Mouse (Mus musculus) cerebellum, postnatal 10 days (tissue): ENCODE results near the gene Rabgef1.

Experiments
- DNase-seq, 2 experiments: peaks; one replicate each; pipeline ENCODE4 v3.0.0; 2021; ENCODE audit warnings: mixed read lengths in 2 of 2

Rabgef1 gene

DNA sequence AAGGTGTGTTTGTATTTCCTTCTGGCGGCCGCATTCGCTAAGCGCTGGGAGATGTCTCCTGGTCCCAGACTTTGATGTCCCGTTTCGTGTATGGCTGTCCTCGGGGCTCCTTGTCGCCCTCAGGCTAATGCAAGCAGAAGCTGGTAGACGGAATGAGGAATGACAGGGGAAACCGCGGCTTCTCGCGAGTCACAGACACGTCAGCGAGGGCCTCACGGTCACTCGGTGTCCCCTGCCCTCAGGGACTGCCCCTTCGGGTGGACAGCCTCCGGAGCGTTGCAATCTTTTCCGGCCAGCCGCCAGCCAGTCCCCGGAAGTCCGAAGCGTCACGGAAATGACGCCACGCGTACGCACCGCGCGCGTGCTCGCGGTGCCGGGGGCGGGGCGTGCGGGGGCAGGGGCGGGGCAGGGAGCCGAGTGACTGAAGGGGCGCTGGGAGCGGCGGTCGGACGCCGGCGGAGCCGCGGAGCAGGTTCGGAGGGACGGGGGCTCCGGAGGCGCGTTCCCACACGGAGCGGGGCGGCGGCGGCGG is at the start of gene Rabgef1:
TSS of gene Rabgef1 (plus strand) at position 376 of the 532 bp plus-strand sequence.
- DNase-seq = peak; percentile 98

DNA sequence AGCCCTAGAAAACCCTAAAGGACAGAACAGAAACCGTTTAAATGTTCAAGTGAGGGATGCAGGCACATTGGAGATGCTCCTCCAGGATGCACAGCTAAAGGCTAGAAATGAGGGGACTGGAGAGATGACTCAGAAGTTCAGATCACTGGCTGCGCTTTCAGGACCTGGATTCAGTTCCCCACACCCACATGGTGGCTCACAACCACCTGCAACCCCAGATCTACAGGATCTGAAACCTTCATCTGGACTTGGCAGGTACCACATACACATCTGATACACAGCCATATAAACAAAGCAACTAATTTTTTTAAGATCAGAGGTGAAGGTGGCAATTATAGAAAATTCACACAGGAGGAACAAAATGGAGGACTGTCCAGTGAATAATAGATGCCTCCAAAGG is 49.2 kb upstream of the Rabgef1 start:
- DNase-seq = no peak

DNA sequence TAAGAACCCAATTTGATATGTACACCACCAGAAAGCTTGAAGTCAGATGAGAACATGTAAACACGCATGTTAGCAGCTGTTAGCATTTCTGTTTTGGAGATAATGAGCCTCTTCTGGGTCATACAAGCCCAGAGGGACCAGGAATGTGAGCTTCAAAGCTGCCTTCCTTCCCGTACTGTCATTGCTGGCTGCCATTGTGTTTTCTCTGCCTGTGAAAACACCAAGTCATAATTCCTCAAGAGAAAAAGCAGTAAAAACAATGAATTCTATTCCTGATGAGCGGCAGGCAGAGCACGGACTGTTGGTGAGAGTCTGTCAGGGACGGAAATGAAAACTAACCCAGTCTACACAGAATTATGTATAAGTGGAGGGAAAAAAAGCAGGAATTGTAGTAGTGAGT is 47.3 kb upstream of the Rabgef1 start:
- no peak for DNase-seq

- no peak for DNase-seq
These were observed 42.7 kb upstream of the Rabgef1 start for GRCm38 (mm10) chr5:130128686-130129523.

- DNase-seq = no peak
These were observed 42.1 kb upstream of the Rabgef1 start for GRCm38 (mm10) chr5:130129524-130129793.

DNA sequence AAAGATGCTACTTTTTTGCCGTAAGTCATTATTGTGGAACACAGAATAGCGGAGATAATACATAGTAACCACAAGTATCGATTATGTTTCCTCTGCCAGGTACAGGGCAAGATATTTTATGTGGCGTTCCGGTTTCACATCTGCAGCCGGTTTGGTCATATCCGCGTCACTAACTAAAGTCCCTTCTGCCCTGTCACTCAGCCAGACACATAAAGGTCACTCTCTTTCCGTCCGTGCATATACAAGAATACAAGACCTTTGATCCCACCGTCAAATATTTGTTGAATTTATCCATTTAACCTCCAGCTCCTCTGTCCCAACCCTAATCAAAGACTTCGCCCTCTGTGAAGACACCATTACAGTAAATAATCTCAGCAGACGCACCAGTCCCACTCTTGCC is 35.0 kb upstream of the Rabgef1 start:
- DNase-seq = no peak

- DNase-seq = peak; percentile 84 to 88
These were observed 32.2 kb upstream of the Rabgef1 start for GRCm38 (mm10) chr5:130139393-130139792.

DNA sequence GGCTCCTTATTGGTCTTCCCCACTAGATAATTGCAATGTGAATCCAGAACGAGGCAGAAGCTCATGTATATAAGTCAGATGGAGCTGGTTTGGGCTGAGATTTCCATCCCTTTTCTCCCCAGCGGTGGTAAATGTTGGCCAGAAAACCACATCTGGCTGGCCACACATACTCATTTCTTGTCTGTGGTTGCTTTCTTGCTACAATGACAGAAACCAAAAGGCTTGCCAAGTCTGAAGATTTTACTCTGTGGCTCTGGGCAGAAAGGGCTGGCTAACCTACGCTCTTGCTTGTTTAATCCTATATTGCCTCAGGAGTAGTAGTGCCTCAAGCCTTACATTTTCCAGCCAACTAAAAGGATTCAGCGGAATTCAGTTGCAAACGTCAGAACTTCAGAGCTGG is 30.5 kb upstream of the Rabgef1 start:
- DNase-seq = no peak

DNA sequence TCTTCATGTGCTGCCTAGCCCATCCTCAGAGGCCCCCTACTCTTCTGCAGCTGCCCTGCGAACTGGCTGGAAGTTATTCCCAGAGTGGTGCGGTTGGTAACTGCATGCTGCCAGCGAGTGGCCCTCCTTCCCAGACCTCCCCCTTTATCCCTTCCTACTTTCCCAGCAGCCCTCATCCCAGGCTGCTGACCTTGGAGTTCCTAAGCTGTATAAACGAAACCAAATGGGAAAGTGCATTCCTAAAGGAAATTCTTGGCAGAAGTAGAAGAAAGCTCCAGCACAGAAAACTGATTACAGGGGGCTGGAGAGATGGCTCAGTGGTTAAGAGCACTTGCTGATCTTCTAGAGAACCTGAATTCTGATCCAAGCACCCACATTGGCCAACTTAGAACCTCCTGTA is 29.6 kb upstream of the Rabgef1 start:
- no peak for DNase-seq

DNA sequence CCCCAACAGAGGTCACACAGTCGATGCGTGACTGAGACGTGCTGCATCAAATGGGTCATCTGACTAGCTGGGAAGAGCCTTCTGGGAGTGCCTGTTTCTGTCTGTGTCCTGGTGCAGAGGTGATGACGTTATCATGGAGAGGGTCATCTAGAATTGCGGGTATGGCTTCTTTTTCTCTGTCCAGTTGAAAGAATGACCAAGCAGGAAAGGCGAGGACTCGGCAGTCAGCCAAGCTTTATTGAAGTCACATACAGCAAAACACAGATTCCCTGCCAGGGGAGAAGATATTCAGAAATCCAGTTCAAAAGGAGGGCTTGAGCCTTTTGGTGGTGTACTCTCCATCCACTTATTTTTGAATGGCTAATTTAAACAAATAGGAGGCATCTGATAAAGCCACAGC is 28.5 kb upstream of the Rabgef1 start:
- DNase-seq = peak in 1 of 2 experiments; percentile 24

DNA sequence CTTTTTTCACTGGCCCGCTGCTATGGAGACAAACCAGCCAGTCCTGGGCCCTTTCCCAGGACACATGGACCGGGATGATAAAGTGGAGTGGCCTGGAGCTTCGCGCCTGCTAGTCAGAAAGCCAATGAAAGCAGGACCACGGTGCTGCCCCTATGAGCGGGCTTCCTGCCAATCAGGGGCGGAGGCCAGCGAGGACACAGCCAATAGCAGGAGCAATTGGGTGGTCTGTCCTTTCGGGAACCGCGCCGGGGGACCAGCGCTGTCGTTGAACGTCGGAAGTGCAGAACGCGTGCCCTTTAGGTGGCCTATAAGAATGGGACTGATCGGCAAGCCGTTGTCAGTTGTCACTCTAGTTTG is 27.6 kb upstream of the Rabgef1 start:
- peak; percentile 95 to 96 for DNase-seq

- peak; percentile 97 to 98 for DNase-seq
These were observed 27.0 kb upstream of the Rabgef1 start, which contains the start of gene Kctd7 for GRCm38 (mm10) chr5:130144334-130145312. TSS of gene Kctd7 (plus strand) at chr5:130144861.

DNA sequence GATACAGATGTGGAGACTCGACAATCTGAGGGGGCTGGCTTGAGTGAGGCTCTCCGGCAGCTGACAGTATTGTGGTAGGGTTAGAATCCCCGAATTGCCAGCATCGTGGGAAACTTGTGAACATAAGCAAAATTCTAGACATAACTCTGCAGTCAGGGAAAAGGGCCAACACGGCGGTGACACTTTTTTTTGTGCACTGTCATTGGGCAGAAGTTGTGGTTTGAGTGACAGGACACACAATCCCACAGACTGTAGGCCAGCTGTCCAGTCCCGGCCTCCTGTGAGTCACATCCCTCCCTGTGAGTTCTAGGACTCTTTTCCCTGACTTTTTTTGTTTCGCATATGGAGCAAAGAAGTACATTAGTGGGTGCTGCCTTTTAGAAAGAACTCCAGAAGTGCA is 25.6 kb upstream of the Rabgef1 start:
- DNase-seq = peak in 1 of 2 experiments; percentile 18

DNA sequence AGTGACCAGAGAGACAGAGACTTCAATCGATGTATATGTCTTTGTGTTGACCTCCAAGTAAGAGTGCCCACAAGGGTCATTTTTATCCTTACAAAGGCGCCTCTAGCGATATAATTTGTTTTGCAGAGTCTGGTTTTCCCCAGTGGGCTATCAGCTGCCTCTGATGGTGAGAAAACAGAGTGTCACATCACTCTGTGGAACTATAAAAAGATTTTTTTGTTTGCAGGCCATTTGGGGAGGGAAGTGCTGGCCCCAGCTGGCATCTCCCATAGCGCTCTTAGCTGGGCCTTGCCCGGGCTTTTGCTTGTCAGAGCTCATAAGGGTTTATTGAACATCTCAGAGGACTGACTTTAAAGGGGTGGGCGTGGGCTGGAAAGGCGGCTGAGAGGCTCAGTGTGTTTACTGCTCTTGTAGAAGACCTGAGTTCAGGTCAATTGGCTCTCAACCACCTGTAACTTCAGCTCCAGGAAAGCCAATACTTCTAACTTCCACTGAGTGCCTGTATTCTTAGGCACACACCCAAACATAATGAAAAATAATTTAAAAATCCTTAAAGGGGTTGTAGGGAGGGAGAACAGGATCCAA is 21.8 kb upstream of the Rabgef1 start:
- DNase-seq = no peak

DNA sequence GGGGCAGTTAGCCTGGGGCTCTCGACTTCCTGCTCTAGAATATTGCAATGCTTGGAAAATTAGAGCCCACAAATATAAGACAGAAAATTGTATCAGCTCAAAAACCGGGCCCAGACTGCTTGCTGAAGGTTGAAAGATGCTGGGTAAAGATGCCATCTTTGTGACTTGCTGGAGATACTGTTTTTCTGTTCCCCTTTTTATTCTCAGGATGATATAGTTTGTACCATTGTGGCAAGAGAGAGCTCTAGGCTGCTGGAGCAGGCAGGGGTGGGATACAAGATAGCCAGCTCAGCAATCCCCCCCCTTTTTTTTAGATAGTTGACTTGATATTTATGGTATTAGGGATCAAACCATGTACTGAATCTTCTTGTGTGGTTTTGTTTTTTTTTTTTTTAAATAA is 17.3 kb upstream of the Rabgef1 start:
- no peak for DNase-seq

- no peak for DNase-seq
These were observed 13.1 kb upstream of the Rabgef1 start for GRCm38 (mm10) chr5:130158545-130158944.

GRCm38 (mm10) chr5:130159761-130160201 is 11.8 kb upstream of the Rabgef1 start:
- DNase-seq = no peak

- DNase-seq = peak; percentile 90 to 92
These were observed 7.9 kb upstream of the Rabgef1 start for GRCm38 (mm10) chr5:130163670-130164069.

DNA sequence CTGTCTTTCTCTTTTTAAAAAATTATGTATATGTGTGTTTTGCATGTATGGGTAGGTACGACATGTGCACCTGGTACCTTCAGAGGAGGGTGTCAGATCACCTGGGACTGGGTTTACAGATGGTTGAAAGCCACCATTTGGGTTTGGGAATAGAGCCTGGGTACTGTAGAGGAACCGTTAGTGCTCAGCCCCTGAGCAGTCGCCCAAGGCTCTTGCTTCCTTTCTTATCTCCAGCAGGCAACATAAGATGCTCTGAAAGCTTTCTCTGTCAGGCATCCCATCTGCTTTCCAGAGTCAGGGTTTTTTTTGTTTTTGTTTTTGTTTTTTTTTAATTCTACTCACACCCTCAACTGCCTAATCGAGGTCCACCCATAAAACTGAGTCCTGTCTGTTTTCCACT is 6.4 kb upstream of the Rabgef1 start:
- no peak for DNase-seq

GRCm38 (mm10) chr5:130169109-130169508 is 2.5 kb upstream of the Rabgef1 start:
- DNase-seq = no peak

DNA sequence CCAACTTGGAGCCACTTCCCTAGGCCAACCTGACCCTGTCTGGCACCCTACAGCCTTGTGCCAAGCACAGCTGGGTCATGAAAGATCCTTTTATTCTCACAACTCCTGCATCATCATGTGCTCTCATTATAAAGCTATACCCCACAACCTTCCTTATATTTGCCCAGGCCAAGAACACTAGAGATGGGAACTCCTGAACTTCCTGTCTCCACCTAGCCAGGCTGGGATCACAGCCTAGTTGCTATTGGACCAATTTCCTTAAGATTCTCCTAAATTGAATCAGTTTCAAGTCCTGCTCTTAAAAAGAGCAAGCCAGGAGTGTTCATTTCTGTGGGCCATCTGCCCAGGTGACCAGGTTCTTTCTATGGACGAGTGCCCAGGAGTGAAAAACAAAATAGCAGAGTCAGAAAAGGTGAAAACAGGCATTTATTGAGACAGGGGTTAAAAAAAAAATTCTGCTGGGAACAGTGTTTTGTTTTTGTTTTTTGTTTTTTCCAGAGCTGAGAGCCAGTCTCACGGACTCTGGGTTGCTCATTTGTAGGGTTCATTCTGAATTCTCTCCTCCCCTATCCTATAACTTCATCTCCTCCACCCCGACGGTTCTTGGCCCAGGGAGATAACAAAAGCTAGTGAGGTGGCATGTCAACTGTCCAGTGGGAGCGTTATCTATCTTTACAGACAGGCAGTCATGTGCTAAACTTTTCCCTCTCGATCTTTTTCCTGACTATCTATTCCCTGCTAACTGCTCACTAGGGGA is 754 bp upstream of the Rabgef1 start:
- DNase-seq = peak in 1 of 2 experiments; percentile 29

DNA sequence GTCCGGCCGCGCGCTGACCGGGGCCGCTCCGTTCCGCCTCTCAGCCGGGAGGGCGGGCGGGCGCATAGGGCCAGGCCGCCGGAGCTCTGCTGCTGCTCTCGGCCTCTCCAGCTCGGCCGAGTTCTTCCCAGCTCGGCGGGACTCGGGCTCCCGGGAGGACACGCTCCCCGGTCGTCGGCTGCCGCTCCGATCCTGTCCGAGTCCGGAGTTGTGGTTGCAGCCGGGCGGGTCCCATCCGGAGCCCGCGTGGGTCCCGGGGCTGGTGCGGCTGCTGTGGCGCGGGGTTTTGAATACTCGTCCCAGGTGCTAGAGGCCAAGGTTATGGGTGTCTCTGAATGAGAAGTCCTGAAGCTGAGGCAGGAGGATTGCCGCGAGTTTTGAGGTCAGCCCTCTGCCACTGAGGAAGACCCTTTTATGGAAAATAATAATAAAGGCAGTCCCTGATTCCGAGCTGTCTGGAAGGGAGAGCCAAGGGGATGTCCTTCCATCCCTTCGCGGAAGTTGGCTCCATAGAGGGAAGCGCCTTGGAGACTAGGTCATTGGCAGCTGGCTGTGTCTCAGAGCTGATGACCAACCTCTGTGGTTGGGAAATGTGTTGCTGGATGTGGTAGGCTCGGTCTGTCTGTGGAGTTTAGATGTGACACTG is 481 bp downstream of the Rabgef1 start:
- DNase-seq = no peak
